Mouse (Mus musculus): ENCODE data around the gene Trim47. TPM values are rescaled to one million over a fixed set of nuclear protein-coding genes. Genes with fewer than 3 reads are reported as not detected.

Gene Trim47
- polyA plus RNA-seq, 1 experiment from 2014 or later, result 7.7 TPM

GRCm38 (mm10) chr11:116150960-116151359 lies 23.9 kb upstream of the Trim47 start:
- Histone ChIP-seq H3K36me3 (peaks cover 98% of the 10 kb centered on the region), H3K9me3 (no peaks in the 10 kb centered on the region), H3K27me3 (no peaks in the 10 kb centered on the region), H3K4me3 (no peak overlapping the region), H3K27ac (replicated peaks) (no peak overlapping the region), H3K4me2 (replicated peaks) (no peak overlapping the region), H3K9ac (replicated peaks) (no peak overlapping the region), H3K4me1 (no peaks in the 10 kb centered on the region)
- ATAC-seq (replicated peaks), result no peak
- WGBS, result 92% methylated on average over 2 of the region's 2 CpGs

- ATAC-seq (replicated peaks), result no peak
- no peak overlapping the region for H3K27ac ChIP-seq (replicated peaks)
Measured at GRCm38 (mm10) chr11:116149341-116149740, 22.3 kb upstream of the Trim47 start.

GRCm38 (mm10) chr11:116148761-116149221 lies 21.8 kb upstream of the Trim47 start:
- ATAC-seq (replicated peaks), result no peak
- H3K36me3 ChIP-seq, result peaks cover 98% of the 10 kb centered on the region
- H3K4me2 ChIP-seq (replicated peaks), result no peak overlapping the region
- no peak overlapping the region for H3K9ac ChIP-seq (replicated peaks)
- no peaks in the 10 kb centered on the region for H3K27me3 ChIP-seq
- H3K9me3 ChIP-seq, result no peaks in the 10 kb centered on the region
- WGBS, result 72% methylated on average over 20 of the region's 20 CpGs
- H3K4me1 ChIP-seq, result no peaks in the 10 kb centered on the region
- no peak overlapping the region for H3K27ac ChIP-seq (replicated peaks)
- H3K4me3 ChIP-seq, result no peak overlapping the region

More at GRCm38 (mm10) chr11:116149341-116149740, 22.3 kb upstream of the Trim47 start:
- H3K4me2 ChIP-seq (replicated peaks), result no peak overlapping the region
- H3K36me3 ChIP-seq, result peaks cover 98% of the 10 kb centered on the region
- no peaks in the 10 kb centered on the region for H3K4me1 ChIP-seq
- H3K9ac ChIP-seq (replicated peaks), result no peak overlapping the region
- no peak overlapping the region for H3K4me3 ChIP-seq
- H3K9me3 ChIP-seq, result no peaks in the 10 kb centered on the region
- 86% methylated on average over 6 of the region's 6 CpGs for WGBS
- H3K27me3 ChIP-seq, result no peaks in the 10 kb centered on the region

GRCm38 (mm10) chr11:116146294-116146985 lies 19.4 kb upstream of the Trim47 start:
- H3K4me1 ChIP-seq, result no peaks in the 10 kb centered on the region
- no peak overlapping the region for H3K9ac ChIP-seq (replicated peaks)
- no peak overlapping the region for H3K4me3 ChIP-seq
- H3K36me3 ChIP-seq, result peaks cover 97% of the 10 kb centered on the region
- 0 out of 2 replicates have a peak, but pooled peaks have one; percentile 12 for ATAC-seq (replicated peaks)
- WGBS, result 73% methylated on average over 25 of the region's 25 CpGs
- no peaks in the 10 kb centered on the region for H3K9me3 ChIP-seq
- H3K4me2 ChIP-seq (replicated peaks), result no peak overlapping the region
- H3K27ac ChIP-seq (replicated peaks), result 0 out of 2 replicates have a peak overlapping the region, but pooled peaks have one; percentile 31
- no peaks in the 10 kb centered on the region for H3K27me3 ChIP-seq

- Histone ChIP-seq H3K36me3 (peaks cover 89% of the 10 kb centered on the region), H3K4me3 (no peak overlapping the region), H3K27me3 (no peaks in the 10 kb centered on the region), H3K4me2 (replicated peaks) (no peak overlapping the region), H3K9ac (replicated peaks) (no peak overlapping the region), H3K27ac (replicated peaks) (peak overlapping the region; percentile 54), H3K4me1 (no peaks in the 10 kb centered on the region), H3K9me3 (no peaks in the 10 kb centered on the region)
- ATAC-seq (replicated peaks), result no peak
- 53% methylated on average over 18 of the region's 18 CpGs for WGBS
Measured at GRCm38 (mm10) chr11:116145481-116146293, 18.7 kb upstream of the Trim47 start.

- no peak for ATAC-seq (replicated peaks)
- Histone ChIP-seq H3K27me3 (no peaks in the 10 kb centered on the region), H3K4me3 (no peak overlapping the region), H3K4me2 (replicated peaks) (no peak overlapping the region), H3K4me1 (peaks cover 8% of the 10 kb centered on the region; the same call in 1 of the 2 replicates), H3K36me3 (peaks cover 68% of the 10 kb centered on the region), H3K9me3 (no peaks in the 10 kb centered on the region), H3K9ac (replicated peaks) (no peak overlapping the region), H3K27ac (replicated peaks) (no peak overlapping the region)
- WGBS, result 85% methylated on average over 3 of the region's 3 CpGs
Measured at GRCm38 (mm10) chr11:116143468-116143867, 16.5 kb upstream of the Trim47 start.

- peaks cover 59% of the 10 kb centered on the region for H3K36me3 ChIP-seq
- no peak overlapping the region for H3K27ac ChIP-seq (replicated peaks)
- no peak overlapping the region for H3K4me3 ChIP-seq
- no peaks in the 10 kb centered on the region for H3K27me3 ChIP-seq
- peaks cover 15% of the 10 kb centered on the region for H3K4me1 ChIP-seq
- no peak for ATAC-seq (replicated peaks)
- no peaks in the 10 kb centered on the region for H3K9me3 ChIP-seq
- H3K9ac ChIP-seq (replicated peaks), result no peak overlapping the region
- H3K4me2 ChIP-seq (replicated peaks), result no peak overlapping the region
- 81% methylated on average over 10 of the region's 10 CpGs for WGBS
Measured at GRCm38 (mm10) chr11:116142211-116142991, 15.4 kb upstream of the Trim47 start.

GRCm38 (mm10) chr11:116138468-116139138 lies 11.6 kb upstream of the Trim47 start, which contains the start of gene Mrpl38:
Mrpl38 (minus strand) TSS chr11:116138868.
- Histone ChIP-seq H3K9me3 (no peaks in the 10 kb centered on the region), H3K27ac (replicated peaks) (peak within 1 kb of the TSS; percentile 74), H3K4me1 (peaks cover 21% of the 10 kb centered on the region), H3K9ac (replicated peaks) (peak within 1 kb of the TSS; percentile 79), H3K4me2 (replicated peaks) (peak within 1 kb of the TSS; percentile 67), H3K4me3 (peak within 1 kb of the TSS; percentile 93), H3K36me3 (peaks cover 29% of the 10 kb centered on the region), H3K27me3 (no peaks in the 10 kb centered on the region)
- under 1% methylated on average over 60 of the region's 60 CpGs for WGBS
- peak; percentile 95 for ATAC-seq (replicated peaks)

- under 1% methylated on average over 20 of the region's 20 CpGs for WGBS
- Histone ChIP-seq H3K4me1 (peaks cover 21% of the 10 kb centered on the region), H3K4me2 (replicated peaks) (peak overlapping the region; percentile 67), H3K4me3 (peak overlapping the region; percentile 93), H3K27ac (replicated peaks) (peak overlapping the region; percentile 74), H3K9ac (replicated peaks) (peak overlapping the region; percentile 79), H3K9me3 (no peaks in the 10 kb centered on the region), H3K27me3 (no peaks in the 10 kb centered on the region), H3K36me3 (peaks cover 24% of the 10 kb centered on the region)
- ATAC-seq (replicated peaks), result peak; percentile 9; the same call in 1 of the 2 replicates
Measured at GRCm38 (mm10) chr11:116138096-116138467, 11.1 kb upstream of the Trim47 start.

GRCm38 (mm10) chr11:116134171-116134570 lies 7.2 kb upstream of the Trim47 start:
- Histone ChIP-seq H3K27ac (replicated peaks) (no peak overlapping the region), H3K4me3 (no peak overlapping the region), H3K9me3 (no peaks in the 10 kb centered on the region), H3K4me1 (peaks cover 33% of the 10 kb centered on the region), H3K36me3 (peaks cover 10% of the 10 kb centered on the region), H3K4me2 (replicated peaks) (no peak overlapping the region), H3K9ac (replicated peaks) (no peak overlapping the region), H3K27me3 (no peaks in the 10 kb centered on the region)
- no peak for ATAC-seq (replicated peaks)
- WGBS, result 88% methylated on average over 10 of the region's 10 CpGs

GRCm38 (mm10) chr11:116133497-116133896 lies 6.5 kb upstream of the Trim47 start:
- no peak overlapping the region for H3K4me3 ChIP-seq
- no peak overlapping the region for H3K4me2 ChIP-seq (replicated peaks)
- H3K36me3 ChIP-seq, result peaks cover 10% of the 10 kb centered on the region
- no peak overlapping the region for H3K27ac ChIP-seq (replicated peaks)
- no peaks in the 10 kb centered on the region for H3K27me3 ChIP-seq
- H3K9ac ChIP-seq (replicated peaks), result no peak overlapping the region
- 83% methylated on average over 5 of the region's 5 CpGs for WGBS
- H3K4me1 ChIP-seq, result peaks cover 30% of the 10 kb centered on the region
- H3K9me3 ChIP-seq, result no peaks in the 10 kb centered on the region
- no peak for ATAC-seq (replicated peaks)

Measured in forebrain, embryonic 15.5 days (tissue).